ENCODE assay signal across 14 mouse cellular contexts in genomic region chr10:62239270-62239669, GRCm38 (mm10). TPM values are rescaled to one million over a fixed set of nuclear protein-coding genes. Genes with fewer than 3 reads are reported as not detected.
DNase-seq lines count a peak whose midpoint lies in the region; ATAC-seq and TF ChIP-seq lines count a peak whose summit lies in the region.
"Had no signal": no experiment of that assay in that cellular context is flagged by ENCODE, and none has a peak within 500 bp of the region (broad histone marks: within the 10 kb centered on the region; RNA-seq: fewer than 3 reads in every experiment).

No protein-coding gene starts in this region.

- no peak for ATAC-seq in heart, embryonic 12.5 days (ENCODE audit: insufficient number of reproducible peaks, low FRiP score)
- ATAC-seq in Patski: no peak
- peak; percentile 90 for ATAC-seq in kidney, postnatal 0 days (replicated peaks; ENCODE audit: low FRiP score, low read depth)

- no peaks in the 10 kb centered on the region for H3K4me1 ChIP-seq in heart, embryonic 12.5 days (replicated peaks)
- H3K4me1 ChIP-seq in kidney, postnatal 0 days (replicated peaks; ENCODE audit: insufficient read depth, low read length): no peaks in the 10 kb centered on the region
- H3K4me1 ChIP-seq: hindbrain, embryonic 10.5 days; limb, embryonic 12.5 days had no signal

- TF ChIP-seq CTCF in Patski (IDR thresholded peaks at IDR 0.05): no peak
- no peak for TF ChIP-seq CTCF in kidney, postnatal 0 days (IDR thresholded peaks at IDR 0.05; ENCODE audit: low read depth)

- DNase-seq in heart, adult 8-10 months (ENCODE audit: low spot score): peak; percentile 24
- DNase-seq in Patski (ENCODE audit: low read depth, low spot score): peak; percentile 34
- peak; percentile 33 for DNase-seq in gastrocnemius, postnatal 10 days
- DNase-seq in kidney, postnatal 0 days (ENCODE audit: low spot score): peak; percentile 83
- no peak for DNase-seq in testis, postnatal 10 days (ENCODE audit: low spot score)
- no peak for DNase-seq in lung, adult 18-20 months
- no peak for DNase-seq in right cerebral cortex, postnatal 25 days
- DNase-seq: adrenal gland, adult 8-10 months; thymus, adult 2 months had no signal

- CTCF ChIA-PET in Patski (lab: Charles Lee): interaction anchor here (1.1 kb wide), 1 partner anchor 53 kb away, joined by 3 read pairs; no protein-coding TSS in a partner anchor

- H3K9me3 ChIP-seq in heart, embryonic 12.5 days (replicated peaks): 0 out of 2 replicates have a peak, but pooled peaks cover 3% of the 10 kb centered on the region
- no peaks in the 10 kb centered on the region for H3K9me3 ChIP-seq in kidney, postnatal 0 days (replicated peaks; ENCODE audit: low read length)
- H3K9me3 ChIP-seq: hindbrain, embryonic 10.5 days; limb, embryonic 12.5 days had no signal

- H3K27ac ChIP-seq in heart, embryonic 12.5 days (ENCODE audit: poor library complexity, severe bottlenecking): no peak overlapping the region
- H3K27ac ChIP-seq in kidney, postnatal 0 days: no peak overlapping the region
- H3K27ac ChIP-seq: hindbrain, embryonic 10.5 days; limb, embryonic 12.5 days; macrophage had no signal

- H3K27me3 ChIP-seq in heart, embryonic 12.5 days (replicated peaks): peaks cover 11% of the 10 kb centered on the region
- H3K27me3 ChIP-seq in Patski: no peaks in the 10 kb centered on the region
- no peaks in the 10 kb centered on the region for H3K27me3 ChIP-seq in kidney, postnatal 0 days (ENCODE audit: insufficient read depth, low read length)
- H3K27me3 ChIP-seq: limb, embryonic 12.5 days had no signal

- H3K4me2 ChIP-seq in heart, embryonic 12.5 days: no peak overlapping the region
- H3K4me2 ChIP-seq in kidney, postnatal 0 days (ENCODE audit: low read length): no peak overlapping the region
- H3K4me2 ChIP-seq: limb, embryonic 12.5 days had no signal

- H3K36me3 ChIP-seq in heart, embryonic 12.5 days: no peaks in the 10 kb centered on the region
- no peaks in the 10 kb centered on the region for H3K36me3 ChIP-seq in kidney, postnatal 0 days (ENCODE audit: insufficient read depth, low read length)
- H3K36me3 ChIP-seq: hindbrain, embryonic 10.5 days; limb, embryonic 12.5 days had no signal

- no peak overlapping the region for H3K4me3 ChIP-seq in heart, embryonic 12.5 days
- no peak overlapping the region for H3K4me3 ChIP-seq in kidney, postnatal 0 days (replicated peaks; ENCODE audit: low read depth, low read length)
- H3K4me3 ChIP-seq: hindbrain, embryonic 10.5 days; limb, embryonic 12.5 days had no signal

- 71% methylated on average over 6 of the region's 6 CpGs for WGBS in heart, embryonic 12.5 days
- WGBS in kidney, postnatal 0 days: 29% methylated on average over 6 of the region's 6 CpGs

- POLR2A ChIA-PET in Patski (lab: Charles Lee): no interaction called here

- no peak overlapping the region for H3K9ac ChIP-seq in heart, embryonic 12.5 days
- no peak overlapping the region for H3K9ac ChIP-seq in kidney, postnatal 0 days (ENCODE audit: low read depth, low read length)
- H3K9ac ChIP-seq: limb, embryonic 12.5 days had no signal

- in situ Hi-C loops in Patski (cut with MboI; ENCODE audit: low pct_unique_long_range_greater_than_20kb): no loop called here

RNA-seq across cellular contexts. Expression of gene Tspan15, which starts 8.2 kb away (rescaled TPM):
- 1 to 10 TPM; 5.6 to 9.2 (median 7.0) TPM for total RNA-seq in heart, adult 8-10 months (2022)
- 5.6 and 5.7 TPM in 2 replicates for polyA plus RNA-seq in heart, embryonic 12.5 days (2016; fragmentation: Nextera tagmentation; extraction: Ambion mirVana)
- 22.6 TPM for polyA plus RNA-seq in Patski (2021)
- total RNA-seq in gastrocnemius, postnatal 10 days (2021): 10 to 100 TPM; 16.4 to 19.3 TPM
- 47.0 and 49.8 TPM in 2 replicates for polyA plus RNA-seq in kidney, postnatal 0 days (2015; fragmentation: Nextera tagmentation; extraction: Ambion mirVana)
- polyA plus RNA-seq: macrophage had no signal

RNA-seq across cellular contexts. Expression of gene Tacr2, which starts 13.0 kb away (rescaled TPM):
- not detected for total RNA-seq in heart, adult 8-10 months (2022)
- not detected in 2 replicates for polyA plus RNA-seq in heart, embryonic 12.5 days (2016; fragmentation: Nextera tagmentation; extraction: Ambion mirVana)
- polyA plus RNA-seq in Patski (2021): 0.08 TPM
- total RNA-seq in gastrocnemius, postnatal 10 days (2021): not detected
- not detected in 2 replicates for polyA plus RNA-seq in kidney, postnatal 0 days (2015; fragmentation: Nextera tagmentation; extraction: Ambion mirVana)
- polyA plus RNA-seq: hindbrain, embryonic 10.5 days; limb, embryonic 12.5 days; macrophage; spleen, adult 2 months had no signal

Comparison
In these comparisons a context has a peak if more than half of its experiments do, and no peak if none do; other contexts are left out.
1. DNase-seq: peak in heart, adult 8-10 months (single experiment), Patski (single experiment), gastrocnemius, postnatal 10 days (single experiment) and kidney, postnatal 0 days (single experiment); none in testis, postnatal 10 days (single experiment), lung, adult 18-20 months (0 of 2) and right cerebral cortex, postnatal 25 days (single experiment).